Mouse (Mus musculus): ENCODE results near the gene Map4k4.

The Map4k4 gene

DNA sequence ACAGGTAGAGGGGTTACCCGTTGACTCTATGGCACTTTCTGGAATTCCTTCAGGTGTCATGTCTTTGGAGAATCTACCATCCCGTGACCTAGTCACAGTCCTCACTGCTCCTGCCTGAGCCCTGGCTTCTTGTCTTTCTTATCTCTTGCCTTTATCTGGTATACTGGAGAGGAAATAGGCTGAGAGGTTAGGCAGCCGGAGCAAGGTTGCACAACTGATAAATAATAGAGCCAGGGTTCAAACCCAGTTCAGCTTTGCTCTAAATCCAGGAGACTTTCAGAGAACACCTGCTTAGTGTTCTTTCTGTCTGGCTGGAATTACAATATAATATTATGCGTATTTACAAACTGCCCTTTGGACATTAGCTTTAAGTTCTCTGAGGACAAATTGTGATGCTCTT, 2.0 kb upstream of the Map4k4 start:
- no peak for DNase-seq (ENCODE audit: low read depth, low spot score)

DNA sequence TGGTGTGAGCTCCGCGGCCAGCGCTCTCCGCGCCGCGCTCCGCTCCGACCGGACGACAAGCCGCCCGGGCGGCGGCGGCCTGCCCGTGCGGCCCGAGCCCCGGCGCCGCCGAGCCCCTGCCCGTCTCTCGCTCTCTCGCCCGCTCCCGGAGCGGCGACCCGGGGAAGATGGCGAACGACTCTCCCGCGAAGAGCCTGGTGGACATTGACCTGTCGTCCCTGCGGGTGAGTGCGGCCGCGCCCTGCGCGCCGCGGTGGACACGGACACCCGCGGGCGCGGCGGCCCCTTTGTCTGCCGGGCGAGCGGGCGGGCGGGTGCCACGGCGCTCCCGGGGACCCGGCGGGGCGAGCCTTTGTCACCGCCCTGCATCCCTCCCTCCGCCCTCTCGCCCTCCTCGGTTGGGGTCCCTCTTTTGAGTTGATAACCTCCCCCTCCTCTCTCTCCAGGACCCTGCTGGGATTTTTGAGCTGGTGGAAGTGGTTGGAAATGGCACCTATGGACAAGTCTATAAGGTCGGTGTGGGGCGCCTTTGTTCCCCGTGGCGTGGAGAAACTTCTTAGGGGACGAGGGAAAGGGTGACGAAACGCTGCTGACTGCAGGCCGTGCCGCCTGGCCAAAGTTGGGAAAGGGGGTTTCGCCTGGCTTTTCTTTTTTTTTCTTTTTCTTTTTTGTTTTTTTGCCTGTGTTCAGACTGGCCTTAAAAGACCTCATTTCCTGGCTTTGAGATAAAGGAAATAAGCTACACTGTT, 524 bp downstream of the Map4k4 start:
- DNase-seq (ENCODE audit: low read depth, low spot score) = peak; percentile 32

DNA sequence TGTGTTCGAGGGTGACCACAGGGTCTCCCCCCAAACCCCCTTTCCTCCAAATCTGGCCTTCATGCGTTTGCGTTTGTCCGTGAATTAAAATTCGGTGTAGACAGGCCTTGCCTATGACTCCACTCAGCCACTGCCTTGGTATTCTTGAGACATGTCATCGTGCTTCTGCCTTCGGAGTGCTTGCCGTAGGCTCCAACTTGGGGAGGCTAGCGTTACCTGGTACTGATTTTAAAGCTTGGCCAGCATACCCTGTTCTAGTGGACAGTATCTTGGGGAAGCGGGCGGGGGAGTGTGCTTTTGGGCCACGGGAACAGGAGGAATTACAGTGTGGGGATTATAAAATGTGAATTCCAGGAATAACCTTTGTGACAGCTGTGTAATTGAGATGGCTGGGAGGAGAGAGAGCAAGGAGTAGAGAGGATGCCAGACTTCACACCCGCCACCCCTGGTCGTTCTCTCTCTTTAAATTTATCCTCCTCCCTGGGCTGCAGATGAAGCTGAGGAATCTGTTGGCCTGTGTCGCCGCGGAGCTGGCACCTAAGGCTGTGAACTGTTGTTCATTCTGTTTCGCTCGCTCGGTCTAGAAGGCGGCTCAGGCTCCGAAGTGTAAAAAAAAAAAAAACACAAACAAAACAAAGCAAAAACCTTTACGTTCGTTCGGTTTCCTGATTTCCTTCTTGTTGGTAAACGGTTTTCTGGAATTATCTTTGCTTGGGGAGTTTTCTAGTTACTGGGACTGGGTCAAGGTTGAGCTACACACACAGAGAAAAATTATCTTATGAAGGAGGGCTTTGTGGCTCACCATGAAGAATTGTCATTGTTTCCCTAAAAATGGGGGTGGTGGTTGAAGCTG, 1.4 kb downstream of the Map4k4 start:
- DNase-seq (ENCODE audit: low read depth, low spot score) = peak; percentile 30

DNA sequence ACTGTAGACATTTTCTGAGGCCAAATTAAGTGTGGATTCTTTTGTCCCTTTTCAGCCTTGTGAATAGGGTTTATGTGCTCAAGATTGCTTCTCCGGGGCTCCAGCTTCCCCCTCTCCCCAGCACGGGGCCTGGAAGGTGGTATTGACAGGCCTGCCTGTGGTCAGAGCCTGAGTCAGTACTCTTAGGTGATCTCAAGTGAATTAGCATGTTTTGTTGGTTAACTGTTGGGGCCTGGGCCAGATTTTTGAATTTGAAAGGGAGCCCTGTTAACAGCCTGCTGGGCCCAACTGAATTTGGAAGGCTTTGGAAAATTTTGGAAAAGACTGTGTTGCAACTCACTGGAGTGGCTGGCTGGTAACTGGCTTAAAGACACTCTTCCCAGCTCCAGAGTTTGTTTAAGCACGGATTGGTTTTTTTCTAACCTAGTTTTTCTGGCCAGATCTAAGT, 2.0 kb downstream of the Map4k4 start:
- peak; percentile 28 for DNase-seq (ENCODE audit: low read depth, low spot score)

DNA sequence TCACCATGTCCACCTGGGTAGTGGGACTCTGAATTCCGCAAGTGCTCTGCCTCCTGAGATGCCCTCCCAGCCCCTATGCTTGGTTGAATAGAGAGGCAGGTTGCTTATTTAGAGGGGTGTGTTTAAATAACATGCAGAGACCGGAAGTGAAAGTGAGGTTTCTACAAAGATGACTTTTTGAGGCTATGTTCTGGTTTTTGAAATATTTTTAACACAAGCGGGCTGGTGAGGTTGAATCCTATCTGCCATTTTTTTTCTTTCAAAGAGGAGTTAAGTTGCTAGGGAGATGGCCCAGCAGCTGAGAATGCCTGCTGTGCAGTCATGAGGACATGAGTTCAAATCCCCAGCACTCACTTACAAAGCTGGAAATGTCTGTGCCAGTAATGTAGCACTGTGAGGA, 4.0 kb downstream of the Map4k4 start:
- DNase-seq (ENCODE audit: low read depth, low spot score) = no peak

DNA sequence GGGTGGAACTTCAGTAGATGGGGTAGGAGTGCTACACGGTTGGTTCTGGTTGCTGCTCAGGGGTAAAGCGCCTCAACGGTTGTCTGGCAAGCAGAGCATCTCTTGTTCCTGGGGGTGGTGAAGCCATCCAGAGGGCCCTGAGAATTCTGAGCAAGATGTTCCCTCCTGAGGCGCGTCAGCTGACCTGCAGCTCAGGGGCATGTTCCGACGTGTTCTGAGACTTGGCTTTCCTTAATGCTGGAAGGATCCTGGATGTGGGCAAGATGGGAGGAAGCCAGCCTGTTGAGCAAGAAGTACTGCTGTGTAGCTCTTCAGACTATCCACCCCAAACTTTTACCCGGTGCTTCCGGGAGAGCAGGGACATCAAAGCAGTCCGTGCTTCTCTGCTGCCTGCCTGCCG, 6.2 kb downstream of the Map4k4 start:
- DNase-seq (ENCODE audit: low read depth, low spot score) = no peak

DNA sequence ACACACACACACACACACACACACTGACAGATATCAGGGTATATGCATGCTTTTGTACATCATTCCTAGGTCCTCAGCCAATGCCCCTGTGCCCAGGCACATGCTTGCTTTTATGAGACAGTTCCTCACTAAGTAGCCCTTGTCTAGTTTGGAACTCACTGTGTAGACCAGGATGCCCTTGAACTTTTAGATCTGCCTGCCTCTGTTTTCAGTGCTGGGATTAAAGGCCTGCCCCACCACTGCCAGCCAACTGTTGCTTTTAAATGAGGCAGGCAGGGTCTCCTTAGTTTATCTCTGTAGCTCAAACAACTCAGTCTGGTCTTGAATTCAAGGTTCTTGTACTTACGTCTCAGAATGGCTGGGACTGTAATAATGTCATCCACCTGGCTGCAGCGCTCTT, 8.3 kb downstream of the Map4k4 start:
- DNase-seq (ENCODE audit: low read depth, low spot score) = no peak

DNA sequence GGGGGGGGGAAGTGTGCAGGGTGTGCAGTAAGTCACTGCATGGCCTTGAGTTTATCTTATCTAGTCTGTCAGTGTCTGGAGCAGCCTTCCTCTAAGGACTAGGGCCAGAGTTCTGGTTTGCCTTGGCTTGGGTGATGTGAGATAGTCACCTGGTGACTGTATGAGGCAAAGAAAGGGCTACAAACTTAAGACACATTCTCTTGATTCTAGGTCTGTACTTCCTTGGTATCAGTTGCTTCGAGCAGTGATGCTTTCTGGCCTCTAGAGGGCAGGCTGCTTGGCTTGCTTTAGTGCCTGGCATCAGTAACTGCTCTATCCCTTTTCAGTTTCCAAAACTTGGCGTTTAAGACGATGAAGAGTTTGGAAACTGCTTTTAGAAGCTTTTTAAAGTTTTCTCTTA, 10.7 kb downstream of the Map4k4 start:
- DNase-seq (ENCODE audit: low read depth, low spot score) = no peak

DNA sequence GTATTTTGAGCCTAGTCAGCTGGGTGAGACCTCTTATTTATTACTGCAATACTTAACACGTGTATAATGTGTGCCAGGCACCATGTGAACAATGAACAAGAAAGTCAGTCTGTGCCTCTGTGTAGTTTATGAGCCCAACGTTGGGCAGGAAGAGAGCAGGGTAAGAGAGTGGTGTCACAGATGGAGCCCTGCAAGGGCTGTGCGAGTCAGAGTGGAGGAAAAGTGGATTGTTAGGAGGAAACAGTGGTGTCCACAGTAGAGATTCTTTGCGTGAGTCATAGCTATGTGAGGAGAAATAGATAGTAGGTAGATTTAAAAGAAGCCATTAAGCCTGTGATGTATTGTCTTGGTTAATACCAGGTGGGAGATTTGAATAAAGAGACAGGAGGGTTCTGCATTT, 12.5 kb downstream of the Map4k4 start:
- DNase-seq (ENCODE audit: low read depth, low spot score) = no peak

DNA sequence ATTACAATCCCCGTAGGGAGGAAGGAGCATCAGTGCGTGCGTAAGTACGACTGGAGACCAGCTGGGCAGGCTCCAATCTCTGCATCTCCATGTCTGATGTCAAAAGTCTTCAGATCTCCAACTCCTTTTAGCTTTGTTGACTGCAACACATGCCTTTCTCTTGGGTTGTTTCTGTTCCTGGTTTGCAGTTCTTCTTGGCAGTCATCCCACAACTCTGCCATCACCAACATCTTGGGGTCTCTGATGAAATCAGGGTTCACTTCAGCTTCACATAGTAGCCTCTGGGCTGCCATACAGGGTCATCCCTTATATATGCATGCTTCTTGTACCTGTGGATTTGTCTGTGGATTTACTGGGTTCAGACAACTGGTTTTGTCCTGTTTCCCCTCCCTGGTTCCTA, 15.4 kb downstream of the Map4k4 start:
- no peak for DNase-seq (ENCODE audit: low read depth, low spot score)

DNA sequence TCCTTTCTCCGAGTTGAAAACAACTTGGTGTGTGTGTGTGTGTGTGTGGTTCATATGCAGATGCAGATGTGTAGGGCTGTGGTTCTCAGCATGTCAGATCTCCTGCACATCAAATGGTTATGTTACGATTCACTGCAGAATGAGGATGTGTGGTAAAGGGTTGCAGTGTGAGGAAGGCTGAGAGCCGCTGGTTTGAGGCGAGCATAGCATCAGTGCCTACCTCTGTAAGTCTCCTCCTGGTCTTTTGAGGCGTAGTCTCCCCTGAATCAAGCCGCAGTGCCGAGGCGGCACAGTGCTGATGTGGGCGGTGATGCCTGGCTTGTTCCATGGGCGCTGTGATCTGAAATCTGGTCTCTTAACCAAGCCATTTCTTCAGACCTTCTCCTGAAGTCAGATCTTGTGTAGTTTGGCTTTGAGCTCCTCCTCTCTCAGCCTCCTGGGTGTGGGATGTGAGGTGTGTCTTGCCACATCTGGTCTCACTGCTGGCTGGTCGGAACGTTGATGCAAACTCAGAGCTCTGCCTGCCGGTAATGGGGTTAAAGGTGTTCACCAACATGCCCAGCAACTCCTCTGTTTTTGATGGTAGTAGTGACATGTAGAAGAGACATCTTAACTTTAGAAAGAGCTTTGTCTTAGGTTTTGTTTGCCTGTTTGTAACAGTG, 17.3 kb downstream of the Map4k4 start:
- no peak for DNase-seq (ENCODE audit: low read depth, low spot score)

DNA sequence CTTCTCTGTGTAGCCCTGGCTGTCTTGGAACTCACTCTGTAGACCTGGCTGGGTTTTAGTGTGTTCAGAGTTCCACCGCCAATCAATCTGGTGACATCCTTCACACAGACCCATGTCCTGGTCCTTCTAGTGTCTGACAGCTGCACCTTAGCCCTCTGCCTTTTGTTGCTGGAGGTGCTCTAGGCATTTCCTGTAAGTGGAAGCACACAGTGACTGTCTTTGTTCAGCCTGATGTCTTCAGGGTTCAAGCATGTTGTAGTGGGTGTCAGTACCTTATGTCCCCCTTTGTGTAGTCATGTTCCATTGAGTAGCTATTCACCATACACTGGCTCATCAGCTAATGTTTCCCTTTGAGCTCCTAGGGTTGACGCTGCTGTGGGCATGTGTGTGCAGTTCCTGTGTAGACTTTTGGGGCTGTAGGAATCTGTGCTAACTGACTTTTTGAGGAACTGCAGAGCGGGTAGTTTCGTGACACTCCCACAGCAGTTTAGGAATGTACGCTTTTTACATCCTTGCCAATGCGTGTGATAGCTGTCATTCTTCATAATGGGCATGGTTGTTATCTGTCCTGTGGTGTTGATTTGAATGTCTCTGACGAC, 17.9 kb downstream of the Map4k4 start:
- no peak for DNase-seq (ENCODE audit: low read depth, low spot score)

DNA sequence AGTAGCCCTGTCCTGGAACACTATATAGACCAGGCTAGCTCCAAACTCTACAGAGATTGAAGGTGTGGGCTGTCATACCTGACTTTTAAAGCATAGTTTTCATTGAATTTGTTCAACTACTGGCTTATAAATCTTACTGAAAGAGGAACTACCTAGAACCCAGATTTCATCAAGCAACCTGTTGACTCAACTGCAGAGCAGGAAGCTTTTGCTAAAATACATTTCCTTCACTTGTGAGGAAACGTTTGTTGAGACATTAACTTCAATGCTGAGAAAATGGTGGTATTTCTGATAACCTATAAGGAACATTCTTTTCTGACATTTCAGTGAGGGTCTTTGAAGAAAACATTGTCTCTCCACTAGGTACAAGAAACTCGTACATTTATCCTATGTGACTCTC, 19.9 kb downstream of the Map4k4 start:
- no peak for DNase-seq (ENCODE audit: low read depth, low spot score)

DNA sequence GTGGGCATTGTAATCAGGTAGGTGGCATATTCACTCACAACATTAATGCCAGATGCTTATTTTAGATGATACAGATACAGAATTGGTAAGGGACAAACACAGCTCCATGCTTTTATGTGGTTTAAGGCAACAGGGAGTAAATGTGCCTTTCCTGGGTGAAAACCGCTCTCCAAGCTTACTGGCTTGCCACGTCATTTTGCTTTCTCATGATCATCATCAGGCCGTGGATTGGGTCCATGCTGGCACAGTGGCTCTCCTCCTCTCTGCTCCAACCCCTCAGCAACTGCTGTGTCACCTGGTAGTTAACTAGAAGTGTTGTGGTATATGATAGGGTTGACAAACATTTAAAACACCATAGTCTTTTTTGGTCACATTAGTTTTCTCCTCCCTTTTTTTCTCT, 21.3 kb downstream of the Map4k4 start:
- DNase-seq (ENCODE audit: low read depth, low spot score) = no peak

DNA sequence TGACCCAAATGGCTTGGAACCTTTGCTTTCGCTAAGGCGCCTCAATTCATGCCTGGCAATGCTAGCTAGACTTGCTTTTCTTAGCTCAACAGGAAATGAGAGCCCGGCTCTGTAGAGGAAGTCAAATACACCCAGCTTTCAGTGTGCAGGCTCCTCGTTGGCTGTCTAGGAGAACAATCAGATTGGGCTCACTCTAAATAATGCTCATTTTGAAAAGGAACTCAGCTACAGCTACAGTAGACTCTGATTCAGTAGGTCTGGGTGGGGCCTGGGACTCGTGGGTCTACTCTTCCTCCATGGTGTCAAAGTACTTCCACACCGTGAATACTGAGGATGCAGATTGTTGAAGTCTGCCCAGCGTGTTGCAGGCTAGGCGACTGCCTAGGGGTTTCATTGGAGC, 22.0 kb downstream of the Map4k4 start:
- no peak for DNase-seq (ENCODE audit: low read depth, low spot score)

DNA sequence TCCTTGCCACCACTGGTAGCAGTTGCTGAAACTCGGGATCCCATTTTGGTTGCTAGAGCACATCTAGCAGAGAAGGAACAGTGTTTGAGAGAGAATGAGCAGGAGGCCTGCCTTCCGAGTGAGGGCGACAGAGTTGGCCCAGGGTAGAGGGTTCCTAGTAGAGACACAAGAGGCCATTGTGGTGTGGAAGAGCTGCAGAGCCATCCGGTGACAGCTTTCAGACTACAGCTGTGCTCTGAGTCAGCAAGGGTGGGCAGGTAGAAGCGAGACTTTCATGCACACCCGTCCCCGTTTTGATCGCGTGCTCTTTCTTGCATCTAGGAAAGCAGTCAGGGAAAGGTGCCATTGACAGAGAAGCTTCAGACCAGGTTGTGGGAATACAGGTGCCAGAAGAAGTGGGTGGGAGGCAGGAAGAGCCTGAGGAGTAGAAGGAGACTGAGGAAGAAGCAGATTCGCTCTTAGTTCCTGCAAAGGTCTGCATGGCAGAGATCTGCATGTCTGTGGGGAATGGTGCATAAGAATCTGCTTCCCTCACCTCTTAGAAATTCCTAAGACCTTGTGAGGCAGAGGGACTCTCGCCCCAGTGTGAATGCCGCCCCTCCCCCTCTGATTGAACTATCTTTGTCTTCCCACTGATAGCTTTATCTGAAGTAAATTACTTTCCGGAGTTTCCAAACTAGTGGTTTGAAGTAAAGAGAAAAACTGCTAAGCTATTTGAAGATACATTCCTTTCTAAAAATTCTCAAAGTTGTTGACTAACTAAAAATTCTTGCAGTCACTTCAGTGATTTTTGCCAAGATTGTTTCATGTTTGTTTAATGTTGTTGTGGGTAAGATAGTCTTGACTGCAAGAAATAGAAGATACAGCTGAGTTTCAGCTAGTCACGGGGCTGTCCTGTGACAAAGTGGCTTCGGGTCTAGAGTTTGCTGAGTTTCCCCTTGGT, 23.0 kb downstream of the Map4k4 start:
- no peak for DNase-seq (ENCODE audit: low read depth, low spot score)

DNA sequence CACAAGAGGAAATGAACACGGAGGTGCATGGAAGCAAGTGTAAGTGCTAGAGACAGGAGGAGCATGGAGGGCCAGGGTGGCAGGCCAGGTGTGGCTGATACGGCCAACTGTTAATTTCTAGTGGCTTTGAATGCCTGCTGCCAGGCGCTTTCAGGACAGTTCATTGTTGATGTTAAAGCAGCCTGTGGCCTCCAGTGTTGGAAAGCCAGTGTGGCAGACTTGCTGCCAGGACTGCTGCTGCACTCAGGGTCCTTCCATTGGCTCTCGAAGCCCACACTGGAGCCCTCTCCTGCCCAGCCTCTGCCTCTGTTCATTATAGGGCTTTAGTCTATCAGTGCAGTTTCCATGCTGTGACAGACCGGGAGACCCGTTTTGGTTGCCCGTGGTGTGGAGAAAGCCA, 30.3 kb downstream of the Map4k4 start:
- no peak for DNase-seq (ENCODE audit: low read depth, low spot score)

DNA sequence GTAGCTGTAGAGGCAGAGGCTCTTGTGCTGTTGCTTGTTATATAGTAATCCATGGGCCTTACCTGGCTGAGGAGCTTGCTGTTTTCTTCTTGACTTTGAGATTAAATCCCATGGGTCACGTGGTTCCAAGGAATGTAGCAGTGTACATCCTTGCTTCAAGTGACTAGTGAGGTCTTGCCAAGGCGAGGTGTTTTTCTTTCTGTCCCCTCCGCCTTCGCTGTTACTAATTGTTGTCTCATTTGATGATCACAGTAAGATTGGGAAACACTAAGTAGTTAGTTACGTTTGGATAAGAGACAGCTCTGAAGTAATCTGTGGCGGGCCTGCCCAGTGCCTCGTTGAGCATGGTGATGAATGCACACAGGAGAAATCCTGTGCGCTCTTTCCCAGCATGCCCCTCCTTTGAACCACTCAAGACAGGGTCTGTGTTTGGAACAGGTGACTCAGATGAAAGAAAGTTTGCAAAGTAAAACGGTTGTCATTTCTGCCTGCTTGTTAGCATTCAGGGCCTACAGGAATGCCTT, 31.6 kb downstream of the Map4k4 start:
- DNase-seq (ENCODE audit: low read depth, low spot score) = no peak

DNA sequence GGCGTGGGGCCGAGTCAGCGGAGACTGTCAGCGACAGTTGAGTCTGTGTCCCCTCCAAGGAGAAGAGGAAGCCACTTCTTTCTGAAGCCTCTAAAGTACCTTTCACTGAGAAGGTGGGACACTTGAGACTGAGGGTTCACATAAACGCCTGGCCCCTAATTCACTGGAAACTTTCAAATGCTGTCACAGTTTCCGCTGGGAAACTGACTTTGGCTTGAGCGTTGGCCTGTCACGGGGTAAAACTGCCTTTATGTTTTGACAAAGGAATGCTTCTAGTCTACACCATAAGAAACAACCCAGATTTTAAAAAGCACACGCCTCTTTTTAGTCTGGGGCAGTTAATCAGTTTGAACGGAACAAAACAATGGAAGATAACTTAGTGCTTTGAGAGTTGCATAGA, 32.2 kb downstream of the Map4k4 start:
- no peak for DNase-seq (ENCODE audit: low read depth, low spot score)

DNA sequence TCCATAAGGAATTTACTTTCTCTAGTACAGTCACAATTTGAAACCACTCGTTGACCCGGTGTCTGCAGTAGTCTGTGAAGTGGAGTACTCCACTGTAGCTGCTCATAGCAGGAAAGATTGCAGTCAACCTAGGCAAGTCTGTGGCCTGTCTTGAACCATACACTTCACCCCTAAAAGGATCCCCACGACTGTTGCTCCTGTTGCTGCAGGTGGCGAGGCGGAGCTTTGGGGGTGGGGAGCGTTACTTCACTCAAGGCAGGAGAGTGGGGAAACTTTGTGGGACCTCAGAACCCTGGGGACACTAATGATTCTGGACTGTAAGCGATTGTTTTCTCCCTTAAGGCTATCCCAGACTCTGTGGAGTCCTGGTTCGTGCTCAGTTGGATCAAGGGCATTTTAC, 34.2 kb downstream of the Map4k4 start:
- no peak for DNase-seq (ENCODE audit: low read depth, low spot score)

DNA sequence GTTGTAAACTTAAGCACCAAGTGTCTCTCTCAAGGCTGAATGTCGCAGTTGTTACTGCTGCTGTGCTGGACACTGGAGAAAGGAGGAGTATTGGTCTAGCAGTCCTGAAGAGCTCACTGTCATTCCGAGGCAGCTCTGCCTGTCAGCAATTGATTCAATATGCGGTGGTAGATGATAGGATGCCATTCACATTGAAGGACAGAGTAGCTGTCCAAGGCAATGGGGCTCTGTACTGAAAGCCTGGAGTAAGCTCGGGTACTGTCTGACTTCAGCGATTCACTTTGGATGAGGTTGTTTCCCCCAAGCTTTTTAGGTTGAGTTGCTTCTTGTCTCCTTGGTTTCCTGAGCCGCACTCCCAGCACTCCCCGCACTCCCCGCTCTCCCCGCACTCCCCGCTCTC, 34.9 kb downstream of the Map4k4 start:
- no peak for DNase-seq (ENCODE audit: low read depth, low spot score)

Data from brain, embryonic 18.5 days (tissue).